Mouse (Mus musculus): ENCODE results near the gene Rimbp3.
"Not testable (repeated sequence)": the region's sequence is repeated elsewhere in the genome, so short reads cannot be mapped to it uniquely, and the experiment has no call there.

Rimbp3 gene

GRCm38 (mm10) chr16:17220127-17220733, 11.8 kb downstream of the Rimbp3 start:
- no peak for DNase-seq (ENCODE audit: low read depth)

- no peak for DNase-seq (ENCODE audit: low read depth)
These were observed 13.8 kb downstream of the Rimbp3 start for GRCm38 (mm10) chr16:17222197-17222596.

- no peak for DNase-seq (ENCODE audit: low read depth)
These were observed 17.2 kb downstream of the Rimbp3 start for GRCm38 (mm10) chr16:17225584-17225983.

- DNase-seq (ENCODE audit: low read depth): no peak
These were observed 18.1 kb downstream of the Rimbp3 start for GRCm38 (mm10) chr16:17226496-17226895.

- DNase-seq (ENCODE audit: low read depth): not testable (repeated sequence)
These were observed 23.1 kb downstream of the Rimbp3 start for GRCm38 (mm10) chr16:17231523-17231922.

GRCm38 (mm10) chr16:17232794-17233701, 24.6 kb downstream of the Rimbp3 start, which contains the start of gene Hic2:
Gene Hic2 (plus strand): TSS chr16:17233572.
- peak; percentile 81 for DNase-seq (ENCODE audit: low read depth)

GRCm38 (mm10) chr16:17233702-17234498, 25.5 kb downstream of the Rimbp3 start:
- no peak for DNase-seq (ENCODE audit: low read depth)

- DNase-seq (ENCODE audit: low read depth): no peak
These were observed 26.1 kb downstream of the Rimbp3 start for GRCm38 (mm10) chr16:17234499-17234895.

- no peak for DNase-seq (ENCODE audit: low read depth)
These were observed 26.7 kb downstream of the Rimbp3 start for GRCm38 (mm10) chr16:17234916-17235665.

- peak; percentile 79 for DNase-seq (ENCODE audit: low read depth)
These were observed 29.2 kb downstream of the Rimbp3 start for GRCm38 (mm10) chr16:17237634-17238033.

- no peak for DNase-seq (ENCODE audit: low read depth)
These were observed 31.0 kb downstream of the Rimbp3 start for GRCm38 (mm10) chr16:17239409-17239808.

GRCm38 (mm10) chr16:17243731-17244130, 35.3 kb downstream of the Rimbp3 start:
- no peak for DNase-seq (ENCODE audit: low read depth)

- no peak for DNase-seq (ENCODE audit: low read depth)
These were observed 36.6 kb downstream of the Rimbp3 start for GRCm38 (mm10) chr16:17244996-17245395.

- DNase-seq (ENCODE audit: low read depth): no peak
These were observed 39.3 kb downstream of the Rimbp3 start for GRCm38 (mm10) chr16:17247727-17248126.

GRCm38 (mm10) chr16:17249135-17249534, 40.7 kb downstream of the Rimbp3 start:
- no peak for DNase-seq (ENCODE audit: low read depth)

GRCm38 (mm10) chr16:17251539-17251938, 43.1 kb downstream of the Rimbp3 start:
- no peak for DNase-seq (ENCODE audit: low read depth)

- DNase-seq (ENCODE audit: low read depth): no peak
These were observed 43.8 kb downstream of the Rimbp3 start for GRCm38 (mm10) chr16:17252086-17252726.

GRCm38 (mm10) chr16:17252841-17253240, 44.4 kb downstream of the Rimbp3 start:
- DNase-seq (ENCODE audit: low read depth): no peak

- no peak for DNase-seq (ENCODE audit: low read depth)
These were observed 45.7 kb downstream of the Rimbp3 start for GRCm38 (mm10) chr16:17254005-17254597.

GRCm38 (mm10) chr16:17255270-17255669, 46.9 kb downstream of the Rimbp3 start:
- DNase-seq (ENCODE audit: low read depth): no peak

GRCm38 (mm10) chr16:17257359-17257821, 49.0 kb downstream of the Rimbp3 start:
- no peak for DNase-seq (ENCODE audit: low read depth)

All from c-Kit-positive CD71-positive TER-119-negative erythroid progenitor cells, embryonic 14.5 days (primary cell).